Mouse (Mus musculus): Measurements from ENCODE around the gene Brix1. TPM values are rescaled to one million over a fixed set of nuclear protein-coding genes. Genes with fewer than 3 reads are reported as not detected.

The Brix1 gene
- 48.1 TPM for total RNA-seq (2023)

DNA sequence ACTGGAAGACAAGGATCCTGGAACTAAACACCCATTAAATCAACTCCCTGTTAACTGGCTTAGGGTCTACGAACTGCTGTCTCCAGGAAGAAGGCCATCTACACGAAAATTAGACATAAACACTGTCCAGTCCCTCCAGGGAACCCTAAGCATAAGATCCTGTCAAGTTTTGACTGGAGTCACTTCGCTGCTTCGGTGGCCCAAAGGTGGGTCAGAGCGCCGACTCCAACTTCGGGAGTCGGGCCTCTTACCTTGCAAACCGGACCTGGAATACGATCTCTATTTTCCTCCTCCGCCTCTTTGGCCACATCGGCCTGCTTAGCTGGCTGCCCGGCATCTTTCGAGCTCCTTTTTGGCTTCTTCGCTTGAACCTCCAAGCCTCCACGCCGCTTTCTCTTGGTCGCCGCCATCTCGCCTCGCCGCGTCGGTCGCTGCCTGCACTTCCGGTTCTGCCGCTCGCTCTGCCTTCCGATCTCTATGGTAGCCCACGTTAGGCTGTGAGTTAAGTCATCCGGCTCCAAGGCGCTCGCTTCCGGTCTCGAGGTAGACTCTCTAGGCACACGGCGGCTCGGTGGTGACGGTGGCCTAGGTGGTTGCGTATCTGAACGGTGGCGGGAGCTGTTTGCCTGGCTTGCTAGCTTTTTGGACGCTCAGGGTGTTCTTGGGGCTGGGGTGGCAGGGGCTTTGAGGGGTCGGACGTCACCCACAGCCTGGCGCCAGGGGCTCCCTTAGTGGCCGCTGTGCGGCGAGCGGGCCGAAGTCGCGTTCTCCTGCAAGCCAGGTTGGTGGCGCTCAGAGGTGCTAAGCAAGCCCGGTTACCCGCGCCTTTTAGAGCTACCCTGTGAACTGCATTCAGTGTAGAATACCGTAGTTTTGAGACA is at the start of gene Brix1, which contains the start of gene Rad1:
Gene Brix1 (minus strand): TSS at position 464 of the 881 bp plus-strand sequence.
Gene Rad1 (plus strand): TSS at position 535 of the 881 bp plus-strand sequence.

DNA sequence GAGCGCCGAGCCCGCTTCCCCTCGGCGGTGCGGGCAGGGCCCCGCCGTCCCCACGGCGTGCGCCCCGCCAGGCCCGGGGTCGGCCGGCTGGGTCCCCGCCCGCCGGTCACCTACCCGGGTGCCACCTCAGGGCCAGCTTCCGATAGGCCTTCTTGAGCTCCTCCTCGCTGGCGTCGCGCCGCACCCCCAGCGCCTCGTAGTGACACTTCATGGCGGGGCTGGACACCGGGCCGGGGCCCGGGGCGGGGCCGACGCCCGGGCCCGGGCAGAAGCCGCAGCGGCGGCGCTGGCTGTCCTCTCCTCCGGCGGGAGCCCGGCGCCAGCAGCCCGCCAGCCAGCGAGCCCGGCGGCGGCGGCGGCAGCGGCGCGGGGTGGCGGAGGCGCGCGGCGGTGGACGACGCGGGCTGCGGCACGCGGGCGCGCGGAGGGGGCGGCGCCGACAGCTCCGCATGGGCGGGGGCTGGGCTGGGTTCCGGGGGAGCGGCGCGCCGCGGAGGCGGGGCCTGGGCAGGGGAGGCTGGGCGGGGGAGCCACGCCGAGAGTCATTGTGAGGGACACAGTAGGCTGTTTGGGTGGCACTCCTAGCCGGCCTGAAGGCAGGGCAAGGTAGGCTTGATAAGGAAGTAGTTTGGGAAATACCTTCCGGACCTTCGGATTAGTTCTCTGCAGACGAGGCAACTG is 15.5 kb downstream of the Brix1 start, which contains the start of gene Dnajc21:
Gene Dnajc21 (minus strand): TSS at position 366 of the 681 bp plus-strand sequence.

Other genes with a start within 250 kb of the Brix1 start
- gene Gm21973, start 160.6 kb downstream of the Brix1 start, total RNA-seq (2023): not detected
- gene Agxt2, start 127.4 kb downstream of the Brix1 start, total RNA-seq (2023): not detected
- 51.7 TPM for gene Dnajc21, start 15.4 kb downstream of the Brix1 start, total RNA-seq (2023)
- gene Rad1, start 71 bp upstream of the Brix1 start, total RNA-seq (2023): 18.1 TPM
- not detected for gene Ttc23l, start 72.7 kb upstream of the Brix1 start, total RNA-seq (2023)
- 0.79 TPM for gene Rai14, start 228.7 kb upstream of the Brix1 start, total RNA-seq (2023)